In the genomic region with DNA sequence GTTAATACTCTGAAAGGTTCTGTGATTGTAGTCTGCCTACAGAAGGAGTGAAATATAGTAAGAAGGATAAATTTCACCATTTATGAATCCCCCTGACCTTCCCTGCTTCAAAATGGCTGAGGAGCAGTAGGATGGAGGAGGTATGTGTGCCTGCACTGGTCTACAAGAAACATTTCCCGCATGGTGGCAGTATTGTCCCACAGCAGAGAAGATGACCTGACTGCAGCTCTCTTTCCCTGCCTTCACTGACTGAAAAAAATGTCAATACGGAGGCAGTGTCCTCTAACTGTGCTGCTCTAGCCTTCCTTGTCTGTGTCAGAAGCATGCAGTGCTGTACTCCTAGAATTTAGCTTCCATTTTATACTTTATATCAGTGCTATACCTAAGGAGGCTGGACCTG, we compare ENCODE assay signal across 8 mouse cellular contexts.
A peak's percentile ranks its signal among the peaks of the same experiment; 100 is the strongest.
DNase-seq lines count a peak whose midpoint lies in the region; ATAC-seq and TF ChIP-seq lines count a peak whose summit lies in the region.
"Not testable (repeated sequence)": the region's sequence is repeated elsewhere in the genome, so short reads cannot be mapped to it uniquely, and the experiment has no call there.

No protein-coding gene starts in this region.

- H3K27ac ChIP-seq in hindbrain, embryonic 14.5 days, result peak overlapping the region; percentile 43; the same call in 1 of the 2 replicates
- H3K27ac ChIP-seq in left cerebral cortex, adult 2 months, result peak overlapping the region; percentile 86
- not testable (repeated sequence) for H3K27ac ChIP-seq in neural tube, embryonic 11.5 days (ENCODE audit: low read depth, low read length)

- not testable (repeated sequence) for H3K9me3 ChIP-seq in hindbrain, embryonic 14.5 days (ENCODE audit: control insufficient read depth, low read length); neural tube, embryonic 11.5 days (ENCODE audit: control insufficient read depth, low read length)

- peak; percentile 58 for TF ChIP-seq CTCF in left cerebral cortex, adult 2 months (IDR thresholded peaks at IDR 0.05)

- not testable (repeated sequence) for H3K36me3 ChIP-seq in hindbrain, embryonic 14.5 days (replicated peaks; ENCODE audit: control insufficient read depth, insufficient read depth); neural tube, embryonic 11.5 days (ENCODE audit: control insufficient read depth, insufficient read depth, low read length)

- peak overlapping the region; percentile 25; the same call in 1 of the 2 replicates for H3K4me2 ChIP-seq in hindbrain, embryonic 14.5 days (replicated peaks)
- not testable (repeated sequence) for H3K4me2 ChIP-seq in neural tube, embryonic 11.5 days (ENCODE audit: low read depth)

- H3K4me1 ChIP-seq in hindbrain, embryonic 14.5 days (replicated peaks; ENCODE audit: control insufficient read depth, insufficient read depth, low read length); neural tube, embryonic 11.5 days (ENCODE audit: control insufficient read depth, insufficient read depth, low read length): not testable (repeated sequence)

- peak; percentile 74 for DNase-seq in MN1 (ENCODE audit: low spot score)
- peak; percentile 36 for DNase-seq in embryo, embryonic 11 days
- DNase-seq in gastrocnemius, postnatal 14 days, result peak; percentile 70
- DNase-seq in hindbrain, embryonic 14.5 days (ENCODE audit: low spot score), result peak; percentile 76
- peak in 1 of 2 experiments; percentile 75 for DNase-seq in left cerebral cortex, adult 2 months (ENCODE audit: extremely low spot score in 1 of 2, low spot score in 2 of 2)
- DNase-seq in lung, postnatal 25 days (ENCODE audit: low spot score), result peak; percentile 90
- peak; percentile 65 for DNase-seq in neural tube, embryonic 11.5 days (ENCODE audit: low spot score)
- peak; percentile 37 for DNase-seq in urinary bladder, postnatal 25 days (ENCODE audit: low spot score)

- ATAC-seq in hindbrain, embryonic 14.5 days (ENCODE audit: low FRiP score), result 0 out of 2 replicates have a peak, but pooled peaks have one; percentile 51
- peak; percentile 76; the same call in 1 of the 2 replicates for ATAC-seq in neural tube, embryonic 11.5 days (ENCODE audit: insufficient read depth, low FRiP score, low TSS enrichment)

- not testable (repeated sequence) for H3K27me3 ChIP-seq in hindbrain, embryonic 14.5 days (ENCODE audit: control insufficient read depth, insufficient read depth, low read length); neural tube, embryonic 11.5 days (ENCODE audit: control insufficient read depth, insufficient read depth, low read length)

- intact Hi-C loops in gastrocnemius, postnatal 14 days (cut with DNase I; ENCODE audit: low total_unique reads); left cerebral cortex, adult 2 months (cut with DNase I): not testable (repeated sequence)

- H3K4me3 ChIP-seq in hindbrain, embryonic 14.5 days (replicated peaks; ENCODE audit: low read length); neural tube, embryonic 11.5 days (ENCODE audit: low read depth, low read length): not testable (repeated sequence)
- peak overlapping the region; percentile 33 for H3K4me3 ChIP-seq in left cerebral cortex, adult 2 months

- 76% methylated on average over 2 of the region's 2 CpGs for WGBS in hindbrain, embryonic 14.5 days
- 62% methylated on average over 2 of the region's 2 CpGs for WGBS in neural tube, embryonic 11.5 days

- not testable (repeated sequence) for H3K9ac ChIP-seq in hindbrain, embryonic 14.5 days; neural tube, embryonic 11.5 days (ENCODE audit: low read length)
